Mouse (Mus musculus) bone marrow, adult 2 months (tissue): ENCODE results near the gene Vegfd.

Experiments
- CTCF ChIP-seq: fragments of 200-500 bp; IDR thresholded peaks from 2 replicates; pipeline ENCODE4 v1.5.1; 2011; ENCODE audit warnings: low read length, control low read depth; ENCODE audit not compliant: control insufficient read depth, insufficient read depth
- POLR2A ChIP-seq: fragments of 200-500 bp; IDR thresholded peaks from 2 replicates; pipeline ENCODE4 v1.6.1; 2011; ENCODE audit warnings: low read depth, mild to moderate bottlenecking, control low read depth, low read length, borderline replicate concordance; ENCODE audit not compliant: control insufficient read depth

DNA sequence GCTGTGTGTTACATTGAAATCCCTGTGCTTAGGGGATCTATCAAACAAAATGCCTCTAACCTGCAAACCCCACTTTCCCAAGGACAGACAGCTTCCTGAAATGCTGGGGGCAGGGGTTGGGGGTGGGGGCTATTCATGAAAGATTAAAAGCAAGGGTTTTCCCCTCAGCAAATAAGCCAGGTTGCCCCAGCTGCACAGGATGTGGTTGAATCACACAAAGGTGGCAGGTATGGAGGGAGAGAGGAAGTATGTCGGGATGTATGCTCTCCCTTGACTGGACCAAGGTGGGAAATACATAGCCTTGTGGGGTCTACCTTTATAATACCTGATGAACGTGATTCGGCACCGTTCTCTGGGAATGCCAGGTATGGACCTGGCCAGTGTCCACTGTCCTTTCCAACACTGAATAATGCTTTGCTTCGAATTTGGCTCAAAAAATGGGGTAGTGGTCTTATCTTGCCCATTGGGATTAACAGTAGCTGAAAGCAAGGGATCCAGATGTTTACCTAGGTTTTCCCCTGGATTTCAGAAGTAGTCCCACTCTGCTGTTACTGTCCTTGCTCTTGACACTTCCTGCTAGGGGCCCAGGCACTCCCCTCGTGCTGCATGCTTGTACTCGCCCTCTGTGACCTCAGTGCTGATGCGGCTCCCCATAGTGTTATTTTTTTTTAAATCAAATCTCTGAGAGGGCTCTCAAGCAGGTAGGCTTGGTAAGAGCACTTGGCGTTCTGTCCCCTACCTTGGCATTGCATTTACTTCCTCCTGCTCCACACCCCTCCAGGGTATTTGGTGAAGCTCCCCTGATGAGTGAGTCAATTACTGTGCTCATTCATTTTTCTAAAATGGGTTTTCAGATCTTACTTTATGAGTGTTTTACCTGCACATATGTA lies 33.2 kb downstream of the Vegfd start:
- TF ChIP-seq POLR2A (no peak), CTCF (no peak)
